ENCODE assay signal across 8 mouse cellular contexts in genomic region chr12:36157304-36157637, GRCm38 (mm10). TPM values are rescaled to one million over a fixed set of nuclear protein-coding genes. Genes with fewer than 3 reads are reported as not detected.
DNase-seq lines count a peak whose midpoint lies in the region; ATAC-seq and TF ChIP-seq lines count a peak whose summit lies in the region.

No protein-coding gene starts in this region.

- peak overlapping the region; percentile 96 for H3K27ac ChIP-seq in heart, embryonic 15.5 days
- peak overlapping the region; percentile 94 for H3K27ac ChIP-seq in heart, postnatal 0 days (ENCODE audit: low read depth)
- peak overlapping the region; percentile 91 for H3K27ac ChIP-seq in lung, postnatal 0 days (ENCODE audit: low read length)

- DNase-seq in heart, postnatal 14 days: no peak
- DNase-seq in Patski (ENCODE audit: low read depth, low spot score): peak; percentile 33
- DNase-seq in heart, postnatal 0 days (ENCODE audit: low spot score): no peak
- no peak for DNase-seq in lung, postnatal 0 days (ENCODE audit: low spot score)
- peak; percentile 69 for DNase-seq in thymus, postnatal 14 days
- DNase-seq in embryo, embryonic 11 days: no peak
- no peak for DNase-seq in urinary bladder, postnatal 10 days (ENCODE audit: low spot score)

- POLR2A ChIA-PET in Patski (lab: Charles Lee): interaction anchor here (0.8 to 1.4 kb wide), 2 partner anchors 17 to 255 kb away, joined by 3 read pairs; no protein-coding TSS in a partner anchor

- CTCF ChIA-PET in Patski (lab: Charles Lee): no interaction called here

- peaks cover 20% of the 10 kb centered on the region for H3K4me1 ChIP-seq in heart, embryonic 15.5 days (replicated peaks)
- peaks cover 32% of the 10 kb centered on the region for H3K4me1 ChIP-seq in heart, postnatal 0 days (ENCODE audit: control insufficient read depth, insufficient read depth)
- peaks cover 5% of the 10 kb centered on the region; the same call in 1 of the 2 replicates for H3K4me1 ChIP-seq in lung, postnatal 0 days (ENCODE audit: insufficient read depth, low read depth, low read length)

- TF ChIP-seq CTCF in Patski (IDR thresholded peaks at IDR 0.05): no peak
- TF ChIP-seq CTCF in heart, postnatal 0 days (IDR thresholded peaks at IDR 0.05; ENCODE audit: low read depth): no peak
- TF ChIP-seq CTCF in lung, postnatal 0 days (IDR thresholded peaks at IDR 0.05): no peak

- peak overlapping the region; percentile 86 for H3K9ac ChIP-seq in heart, embryonic 15.5 days
- peak overlapping the region; percentile 95 for H3K9ac ChIP-seq in heart, postnatal 0 days (replicated peaks; ENCODE audit: low read depth, low read length)
- peak overlapping the region; percentile 78 for H3K9ac ChIP-seq in lung, postnatal 0 days (replicated peaks; ENCODE audit: low read depth)

- no peaks in the 10 kb centered on the region for H3K27me3 ChIP-seq in heart, embryonic 15.5 days
- no peaks in the 10 kb centered on the region for H3K27me3 ChIP-seq in Patski
- H3K27me3 ChIP-seq in heart, postnatal 0 days (ENCODE audit: control insufficient read depth, insufficient read depth, low read length): no peaks in the 10 kb centered on the region
- H3K27me3 ChIP-seq in lung, postnatal 0 days (replicated peaks; ENCODE audit: insufficient read depth, low read length): no peaks in the 10 kb centered on the region

- peak overlapping the region; percentile 84 for H3K4me3 ChIP-seq in heart, embryonic 15.5 days
- peak overlapping the region; percentile 99 for H3K4me3 ChIP-seq in heart, postnatal 0 days (ENCODE audit: low read depth, low read length)
- H3K4me3 ChIP-seq in lung, postnatal 0 days (ENCODE audit: low read depth, low read length): peak overlapping the region; percentile 84

- 0 out of 2 replicates have a peak, but pooled peaks have one; percentile 1 for TF ChIP-seq EP300 in heart, postnatal 0 days (IDR thresholded peaks at IDR 0.05; ENCODE audit: low read depth)
- TF ChIP-seq EP300 in lung, postnatal 0 days (IDR thresholded peaks at IDR 0.05): no peak

- no peaks in the 10 kb centered on the region for H3K9me3 ChIP-seq in heart, embryonic 15.5 days (replicated peaks)
- H3K9me3 ChIP-seq in heart, postnatal 0 days (replicated peaks; ENCODE audit: control insufficient read depth, low read length): no peaks in the 10 kb centered on the region
- no peaks in the 10 kb centered on the region for H3K9me3 ChIP-seq in lung, postnatal 0 days (ENCODE audit: low read length)

- H3K36me3 ChIP-seq in heart, embryonic 15.5 days: no peaks in the 10 kb centered on the region
- 0 out of 2 replicates have a peak, but pooled peaks cover 4% of the 10 kb centered on the region for H3K36me3 ChIP-seq in heart, postnatal 0 days (replicated peaks; ENCODE audit: control insufficient read depth, insufficient read depth, low read length)
- no peaks in the 10 kb centered on the region for H3K36me3 ChIP-seq in lung, postnatal 0 days (ENCODE audit: insufficient read depth, low read length)

- intact Hi-C loops in heart, postnatal 14 days (cut with DNase I): loop anchor here (5.0 kb wide), 2 partner anchors 40 to 110 kb away; no protein-coding TSS in a partner anchor

- 0 out of 2 replicates have a peak, but pooled peaks have one; percentile 19 for ATAC-seq in heart, embryonic 15.5 days (replicated peaks; ENCODE audit: insufficient number of reproducible peaks, insufficient read depth, low FRiP score, low read depth)
- ATAC-seq in Patski: peak; percentile 23
- ATAC-seq in heart, postnatal 0 days (ENCODE audit: insufficient read depth, low read depth): peak; percentile 15
- peak; percentile 41 for ATAC-seq in lung, postnatal 0 days

- in situ Hi-C loops in Patski (cut with MboI; ENCODE audit: low pct_unique_long_range_greater_than_20kb): no loop called here

- peak overlapping the region; percentile 67 for H3K4me2 ChIP-seq in heart, embryonic 15.5 days
- peak overlapping the region; percentile 80 for H3K4me2 ChIP-seq in heart, postnatal 0 days (ENCODE audit: low read depth, low read length)
- peak overlapping the region; percentile 95 for H3K4me2 ChIP-seq in lung, postnatal 0 days (replicated peaks; ENCODE audit: low read depth, low read length)

- WGBS in heart, embryonic 15.5 days: 0% methylated on average over 14 of the region's 14 CpGs
- WGBS in heart, postnatal 0 days: 0% methylated on average over 14 of the region's 14 CpGs
- 0% methylated on average over 14 of the region's 14 CpGs for WGBS in lung, postnatal 0 days

RNA-seq across cellular contexts. Expression of gene Ankmy2, which starts 0.4 kb away (rescaled TPM):
- polyA plus RNA-seq in heart, embryonic 15.5 days (2015; fragmentation: Nextera tagmentation; extraction: Ambion mirVana): 26.7 and 27.0 TPM in 2 replicates
- total RNA-seq in heart, postnatal 14 days (2021): 10 to 100 TPM; 16.9 to 20.5 TPM
- polyA plus RNA-seq in Patski (2021): 35.1 TPM
- total RNA-seq in heart, postnatal 0 days (2014; rRNA removed; ENCODE audit: low replicate concordance): 8.9 and 9.9 TPM in 2 replicates
- polyA plus RNA-seq in heart, postnatal 0 days (2015; fragmentation: Nextera tagmentation; extraction: Ambion mirVana): 23.1 and 24.8 TPM in 2 replicates
- 21.4 and 24.1 TPM in 2 replicates for polyA plus RNA-seq in lung, postnatal 0 days (2015; fragmentation: Nextera tagmentation; extraction: Ambion mirVana)

RNA-seq across cellular contexts. Expression of gene Bzw2, which starts 0.6 kb away (rescaled TPM):
- polyA plus RNA-seq in heart, embryonic 15.5 days (2015; fragmentation: Nextera tagmentation; extraction: Ambion mirVana): 186 and 205 TPM in 2 replicates
- total RNA-seq in heart, postnatal 14 days (2021): 100 to 1,000 TPM; 146 to 148 TPM
- polyA plus RNA-seq in Patski (2021): 52.3 TPM
- 147 and 151 TPM in 2 replicates for total RNA-seq in heart, postnatal 0 days (2014; rRNA removed; ENCODE audit: low replicate concordance)
- 189 and 203 TPM in 2 replicates for polyA plus RNA-seq in heart, postnatal 0 days (2015; fragmentation: Nextera tagmentation; extraction: Ambion mirVana)
- polyA plus RNA-seq in lung, postnatal 0 days (2015; fragmentation: Nextera tagmentation; extraction: Ambion mirVana): 43.4 and 44.2 TPM in 2 replicates

Comparison
In these comparisons a context has a peak if more than half of its experiments do, and no peak if none do; other contexts are left out.
1. DNase-seq: peak in Patski (single experiment) and thymus, postnatal 14 days (single experiment); none in heart, postnatal 14 days (0 of 2), heart, postnatal 0 days (single experiment), lung, postnatal 0 days (single experiment), embryo, embryonic 11 days (single experiment) and urinary bladder, postnatal 10 days (single experiment).
2. Peak in every context shown above with its lines, with median percentiles within 50 percentile points of each other: ATAC-seq, H3K27ac ChIP-seq, H3K4me2 ChIP-seq, H3K4me3 ChIP-seq and H3K9ac ChIP-seq.